Mouse (Mus musculus): ENCODE data around the gene Tcf20. TPM values are rescaled to one million over a fixed set of nuclear protein-coding genes. Genes with fewer than 3 reads are reported as not detected.
A peak's percentile ranks its signal among the peaks of the same experiment; 100 is the strongest.

Gene Tcf20
- polyA plus RNA-seq, 1 experiment from 2014 or later: 13.9 TPM

- Histone ChIP-seq H3K9me3 (no peaks in the 10 kb centered on the region), H3K4me3 (no peak overlapping the region), H3K27ac (no peak overlapping the region), H3K27me3 (peaks cover 11% of the 10 kb centered on the region; the same call in 1 of the 2 replicates), H3K4me2 (replicated peaks) (no peak overlapping the region), H3K4me1 (peaks cover 42% of the 10 kb centered on the region), H3K9ac (no peak overlapping the region), H3K36me3 (no peaks in the 10 kb centered on the region)
- ATAC-seq (ENCODE audit: insufficient number of reproducible peaks, insufficient read depth, low FRiP score, low TSS enrichment): no peak
- WGBS: 53% methylated on average over 13 of the region's 13 CpGs
Measured at GRCm38 (mm10) chr15:82992079-82992783, 4.6 kb upstream of the Tcf20 start.

DNA sequence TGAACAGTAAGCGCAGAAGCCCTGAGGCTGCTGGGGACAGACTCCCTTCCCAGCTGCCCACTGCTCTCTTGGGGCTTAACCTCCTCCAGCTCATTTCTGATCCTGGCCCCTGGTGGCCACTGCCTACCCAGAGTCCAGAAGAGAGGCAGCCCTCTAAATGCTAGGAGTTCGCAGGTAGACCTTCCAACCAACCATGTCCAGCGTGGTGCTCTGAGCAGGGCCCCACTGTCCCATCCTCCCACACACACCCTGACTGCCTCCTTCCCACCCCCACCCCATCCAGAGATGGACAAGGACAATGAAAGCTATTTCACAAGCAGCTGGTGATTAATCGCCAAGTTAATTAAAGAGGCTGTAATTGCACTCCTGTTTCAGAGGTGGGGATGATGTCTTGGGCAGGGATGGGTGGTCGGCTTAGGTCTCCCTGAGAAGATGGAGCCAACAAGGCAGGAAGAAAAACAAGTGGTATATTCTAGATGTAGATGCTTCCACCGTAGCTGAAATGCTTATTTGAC lies 1.6 kb upstream of the Tcf20 start:
- no peak overlapping the region for H3K4me2 ChIP-seq (replicated peaks)
- H3K27ac ChIP-seq: no peak overlapping the region
- no peaks in the 10 kb centered on the region for H3K36me3 ChIP-seq
- no peak overlapping the region for H3K4me3 ChIP-seq
- no peak overlapping the region for H3K9ac ChIP-seq
- 57% methylated on average over 6 of the region's 6 CpGs for WGBS
- no peaks in the 10 kb centered on the region for H3K9me3 ChIP-seq
- peaks cover 18% of the 10 kb centered on the region for H3K27me3 ChIP-seq
- H3K4me1 ChIP-seq: peaks cover 46% of the 10 kb centered on the region
- ATAC-seq (ENCODE audit: insufficient number of reproducible peaks, insufficient read depth, low FRiP score, low TSS enrichment): no peak

DNA sequence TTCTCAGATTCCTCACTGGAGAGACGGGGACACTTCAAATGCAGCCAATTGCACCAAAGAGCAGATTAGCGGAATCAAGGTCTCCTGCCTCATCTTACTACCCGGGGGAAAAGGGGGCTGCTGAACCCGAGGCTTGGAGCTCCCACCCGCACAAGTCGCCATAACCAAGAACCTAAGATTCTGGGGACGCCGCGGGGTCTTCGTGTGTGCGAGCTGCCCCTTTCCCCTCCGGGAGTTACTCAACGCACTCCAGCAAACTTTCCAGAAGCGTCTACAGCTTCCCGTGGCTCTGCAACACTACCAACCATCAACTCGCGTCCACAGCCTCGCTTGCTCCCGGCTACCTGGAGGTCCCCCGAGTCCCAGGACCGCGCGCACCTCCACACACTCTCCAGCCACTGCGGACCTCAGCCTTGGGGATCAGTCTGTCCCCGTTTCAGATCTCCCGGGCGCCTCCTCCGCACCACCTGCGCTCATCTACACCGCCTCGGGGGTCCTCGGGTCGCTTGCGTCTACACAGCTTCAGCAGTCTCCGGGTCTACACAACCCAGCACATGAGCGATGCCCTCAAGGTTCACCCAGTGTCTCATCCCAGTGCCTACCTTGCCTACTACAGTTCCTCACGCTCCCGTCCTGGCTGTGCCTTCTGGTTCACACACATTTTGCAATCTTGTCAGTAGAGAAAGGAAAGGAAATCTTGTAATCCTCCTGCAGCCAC lies 499 bp downstream of the Tcf20 start:
- no peak; the same call in 1 of the 2 replicates for ATAC-seq (ENCODE audit: insufficient number of reproducible peaks, insufficient read depth, low FRiP score, low TSS enrichment)
- H3K9ac ChIP-seq: peak overlapping the region; percentile 55
- H3K9me3 ChIP-seq: no peaks in the 10 kb centered on the region
- H3K27ac ChIP-seq: no peak overlapping the region
- 1% methylated on average over 38 of the region's 38 CpGs for WGBS
- H3K4me2 ChIP-seq (replicated peaks): peak overlapping the region; percentile 94
- H3K36me3 ChIP-seq: no peaks in the 10 kb centered on the region
- H3K4me1 ChIP-seq: peaks cover 59% of the 10 kb centered on the region
- peak overlapping the region; percentile 52 for H3K4me3 ChIP-seq
- H3K27me3 ChIP-seq: peaks cover 18% of the 10 kb centered on the region

GRCm38 (mm10) chr15:82984574-82984973 lies 3.1 kb downstream of the Tcf20 start:
- 41% methylated on average over 7 of the region's 7 CpGs for WGBS
- H3K4me2 ChIP-seq (replicated peaks): peak overlapping the region; percentile 43; the same call in 1 of the 2 replicates
- no peak for ATAC-seq (ENCODE audit: insufficient number of reproducible peaks, insufficient read depth, low FRiP score, low TSS enrichment)

DNA sequence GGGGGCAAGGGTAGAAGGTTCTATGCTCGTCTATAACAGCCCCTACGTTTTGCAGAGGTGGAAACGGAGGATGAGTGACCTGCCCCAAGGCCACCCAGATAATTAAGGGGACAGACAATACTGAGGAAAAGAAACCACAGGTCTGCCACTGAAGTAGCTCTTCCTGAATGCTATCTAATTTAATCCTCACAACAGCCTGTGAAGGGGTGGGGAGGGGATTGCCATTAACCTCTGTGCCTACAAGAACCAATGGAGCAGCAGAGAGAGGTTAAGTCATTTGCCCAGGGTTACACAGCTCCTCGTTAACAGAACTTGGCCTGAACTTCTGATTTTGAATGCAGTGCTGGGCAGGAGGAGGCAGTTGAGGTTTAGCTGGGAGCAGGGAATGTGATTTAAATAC lies 3.6 kb downstream of the Tcf20 start:
- WGBS: 9% methylated on average over 4 of the region's 4 CpGs
- H3K27me3 ChIP-seq: peaks cover 8% of the 10 kb centered on the region
- H3K9ac ChIP-seq: no peak overlapping the region

More at GRCm38 (mm10) chr15:82984574-82984973, 3.1 kb downstream of the Tcf20 start:
- H3K9ac ChIP-seq: no peak overlapping the region
- H3K4me1 ChIP-seq: peaks cover 72% of the 10 kb centered on the region
- no peak overlapping the region for H3K4me3 ChIP-seq
- H3K36me3 ChIP-seq: no peaks in the 10 kb centered on the region
- no peaks in the 10 kb centered on the region for H3K9me3 ChIP-seq
- peaks cover 8% of the 10 kb centered on the region for H3K27me3 ChIP-seq
- H3K27ac ChIP-seq: peak overlapping the region; percentile 93

GRCm38 (mm10) chr15:82983416-82984026 lies 4.2 kb downstream of the Tcf20 start:
- Histone ChIP-seq H3K4me1 (peaks cover 65% of the 10 kb centered on the region), H3K4me2 (replicated peaks) (peak overlapping the region; percentile 43), H3K27me3 (peaks cover 8% of the 10 kb centered on the region), H3K27ac (peak overlapping the region; percentile 93), H3K9me3 (no peaks in the 10 kb centered on the region), H3K36me3 (no peaks in the 10 kb centered on the region), H3K4me3 (no peak overlapping the region), H3K9ac (no peak overlapping the region)
- peak; percentile 29; the same call in 1 of the 2 replicates for ATAC-seq (ENCODE audit: insufficient number of reproducible peaks, insufficient read depth, low FRiP score, low TSS enrichment)
- WGBS: 4% methylated on average over 9 of the region's 9 CpGs

More for the DNA sequence above, 3.6 kb downstream of the Tcf20 start:
- Histone ChIP-seq H3K9me3 (no peaks in the 10 kb centered on the region), H3K27ac (peak overlapping the region; percentile 93), H3K36me3 (no peaks in the 10 kb centered on the region), H3K4me1 (peaks cover 69% of the 10 kb centered on the region), H3K4me3 (no peak overlapping the region), H3K4me2 (replicated peaks) (peak overlapping the region; percentile 43)
- no peak for ATAC-seq (ENCODE audit: insufficient number of reproducible peaks, insufficient read depth, low FRiP score, low TSS enrichment)

DNA sequence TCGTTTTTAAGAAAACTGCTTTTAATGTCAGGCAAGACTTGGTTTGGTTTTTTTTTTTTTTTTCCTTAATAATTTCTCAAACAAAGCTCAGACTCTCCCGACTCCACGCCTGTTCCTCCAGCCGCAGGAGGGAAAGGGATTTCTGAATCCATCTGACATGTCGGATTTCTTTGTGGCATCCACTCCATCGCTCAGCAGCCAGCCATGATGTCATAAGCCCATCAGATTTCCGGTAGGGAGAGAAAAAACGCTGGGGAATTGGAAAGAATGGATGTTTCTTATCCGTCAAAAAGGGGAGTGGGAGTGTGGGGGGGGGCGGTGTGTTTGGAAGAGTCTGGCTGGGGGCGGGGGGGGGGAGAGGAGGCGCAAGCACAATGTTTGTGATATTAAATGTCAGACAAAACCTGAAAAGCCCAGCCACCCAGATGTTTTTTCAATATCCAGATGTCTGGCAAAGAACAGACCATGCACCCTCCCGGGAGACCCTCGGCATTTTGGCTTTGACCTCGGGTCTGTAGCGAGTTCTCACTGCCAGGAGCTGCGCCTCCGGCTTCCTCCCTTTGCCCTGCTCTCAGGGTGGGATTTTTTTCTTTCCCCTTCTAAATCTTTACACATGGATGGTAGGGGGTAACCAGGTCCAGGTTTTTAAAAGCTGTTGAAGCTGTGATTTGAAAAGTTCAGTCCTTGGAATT lies 4.8 kb downstream of the Tcf20 start:
- H3K9ac ChIP-seq: 0 out of 2 replicates have a peak overlapping the region, but pooled peaks have one; percentile 12
- H3K4me3 ChIP-seq: no peak overlapping the region
- peaks cover 8% of the 10 kb centered on the region for H3K27me3 ChIP-seq
- no peaks in the 10 kb centered on the region for H3K36me3 ChIP-seq
- H3K27ac ChIP-seq: peak overlapping the region; percentile 93
- no peak for ATAC-seq (ENCODE audit: insufficient number of reproducible peaks, insufficient read depth, low FRiP score, low TSS enrichment)
- peak overlapping the region; percentile 43 for H3K4me2 ChIP-seq (replicated peaks)
- peaks cover 60% of the 10 kb centered on the region for H3K4me1 ChIP-seq
- WGBS: 4% methylated on average over 16 of the region's 18 CpGs
- H3K9me3 ChIP-seq: no peaks in the 10 kb centered on the region

DNA sequence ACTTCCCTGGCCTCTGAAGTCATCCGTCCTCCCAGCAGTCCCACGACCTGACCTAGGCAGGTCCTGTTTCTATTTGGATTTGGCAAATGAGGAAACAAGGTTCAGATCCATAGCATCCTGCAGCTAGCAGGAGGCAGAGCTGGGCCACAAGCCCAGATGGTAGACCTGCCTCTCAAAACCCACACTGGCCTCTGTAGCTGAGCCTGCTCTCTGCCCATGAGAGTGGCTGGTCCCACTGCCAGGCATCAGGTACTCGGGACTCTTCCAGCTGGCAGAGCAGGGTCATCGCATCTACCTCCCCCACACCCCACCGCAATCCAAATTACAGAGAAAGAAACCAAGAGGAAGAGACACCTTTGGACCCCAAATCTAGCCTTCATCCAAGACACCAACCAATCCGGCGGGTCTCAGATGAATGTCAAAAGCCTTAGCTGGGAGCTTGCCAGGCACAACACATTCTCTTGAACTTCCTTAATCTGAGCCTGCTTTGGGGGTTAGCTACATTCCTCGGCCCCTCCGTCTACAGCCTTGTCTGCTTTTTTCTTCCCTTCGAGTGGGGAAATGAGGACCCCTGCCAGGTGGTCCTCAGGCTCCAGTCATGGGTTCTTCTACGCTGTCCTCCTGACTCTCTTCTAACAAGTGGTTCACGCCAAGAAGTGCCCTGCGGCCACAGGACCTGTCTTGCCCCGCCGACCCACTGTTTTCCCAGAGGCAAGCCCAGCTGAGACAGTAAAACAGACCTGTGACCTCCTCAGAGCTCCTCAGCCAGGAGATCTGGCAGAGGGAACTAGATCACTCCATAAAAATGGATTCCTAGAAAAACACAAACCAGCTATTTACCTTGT lies 5.8 kb downstream of the Tcf20 start:
- peak overlapping the region; percentile 24; the same call in 1 of the 2 replicates for H3K9ac ChIP-seq
- no peaks in the 10 kb centered on the region for H3K36me3 ChIP-seq
- H3K4me2 ChIP-seq (replicated peaks): peak overlapping the region; percentile 43
- peak overlapping the region; percentile 93 for H3K27ac ChIP-seq
- no peak overlapping the region for H3K4me3 ChIP-seq
- peaks cover 60% of the 10 kb centered on the region for H3K4me1 ChIP-seq
- no peaks in the 10 kb centered on the region for H3K9me3 ChIP-seq
- peaks cover 8% of the 10 kb centered on the region for H3K27me3 ChIP-seq
- no peak for ATAC-seq (ENCODE audit: insufficient number of reproducible peaks, insufficient read depth, low FRiP score, low TSS enrichment)
- WGBS: 22% methylated on average over 15 of the region's 15 CpGs

GRCm38 (mm10) chr15:82979531-82979930 lies 8.1 kb downstream of the Tcf20 start:
- Histone ChIP-seq H3K9ac (no peak overlapping the region), H3K36me3 (no peaks in the 10 kb centered on the region), H3K4me1 (peaks cover 42% of the 10 kb centered on the region), H3K27me3 (no peaks in the 10 kb centered on the region; the same call in 1 of the 2 replicates), H3K4me3 (no peak overlapping the region), H3K4me2 (replicated peaks) (no peak overlapping the region), H3K27ac (no peak overlapping the region), H3K9me3 (no peaks in the 10 kb centered on the region)
- ATAC-seq (ENCODE audit: insufficient number of reproducible peaks, insufficient read depth, low FRiP score, low TSS enrichment): no peak
- WGBS: 87% methylated on average over 1 of the region's 1 CpGs

- H3K9ac ChIP-seq: 0 out of 2 replicates have a peak overlapping the region, but pooled peaks have one; percentile 5
- H3K4me2 ChIP-seq (replicated peaks): no peak overlapping the region
- no peaks in the 10 kb centered on the region for H3K36me3 ChIP-seq
- H3K9me3 ChIP-seq: no peaks in the 10 kb centered on the region
- H3K4me3 ChIP-seq: no peak overlapping the region
- WGBS: 75% methylated on average over 1 of the region's 1 CpGs
- H3K27ac ChIP-seq: no peak overlapping the region
- peaks cover 16% of the 10 kb centered on the region for H3K4me1 ChIP-seq
- ATAC-seq (ENCODE audit: insufficient number of reproducible peaks, insufficient read depth, low FRiP score, low TSS enrichment): no peak
- no peaks in the 10 kb centered on the region for H3K27me3 ChIP-seq
Measured at GRCm38 (mm10) chr15:82974471-82974870, 13.2 kb downstream of the Tcf20 start.
